Mouse (Mus musculus): ENCODE measurements around the gene Rnf113a2.

The Rnf113a2 gene

DNA sequence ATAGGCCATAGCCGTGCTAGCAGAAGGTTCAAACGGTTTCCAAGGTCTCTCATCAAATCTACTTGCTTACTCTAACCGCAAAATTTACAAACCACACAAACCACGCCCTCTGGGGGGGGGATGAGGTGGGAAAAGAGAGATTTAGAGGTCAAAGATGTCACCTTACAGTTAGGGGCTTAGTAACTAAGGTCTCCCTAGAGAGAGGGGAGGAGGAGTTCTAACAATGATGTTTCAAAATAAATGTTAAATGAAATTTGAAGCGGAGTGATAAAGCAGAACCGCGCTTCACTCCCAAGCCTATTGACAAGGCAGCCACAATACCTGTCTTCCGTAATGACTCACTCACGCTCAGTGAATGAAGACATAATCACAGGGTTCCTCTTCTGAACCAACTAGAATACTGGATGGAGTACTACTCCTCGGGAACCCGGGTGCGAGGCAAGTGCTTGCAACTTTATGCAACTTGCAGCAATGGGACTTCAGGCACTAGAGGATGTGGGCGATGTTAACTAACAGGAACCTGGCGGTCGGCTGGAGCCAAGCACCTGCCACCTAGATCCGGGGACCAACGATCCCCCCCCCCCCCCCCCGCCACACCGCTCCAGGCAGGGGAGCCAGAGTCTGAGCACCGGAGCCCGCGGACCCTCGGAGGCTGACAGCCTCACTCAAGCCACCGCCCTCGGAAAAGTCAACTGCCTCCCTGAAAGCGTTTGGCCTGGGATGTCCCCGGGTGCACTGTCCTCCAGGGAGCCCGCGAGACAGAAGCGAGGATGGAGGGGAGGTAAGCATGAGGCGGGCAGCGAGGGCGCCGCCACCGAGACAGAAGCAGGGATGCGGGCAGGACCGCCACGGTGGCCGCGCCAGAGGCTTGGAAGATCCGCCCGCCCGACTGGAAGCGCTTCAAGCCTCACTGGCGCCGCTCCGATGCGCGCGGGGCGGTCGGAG, 8.8 kb upstream of the Rnf113a2 start:
- no peak for DNase-seq (ENCODE audit: low spot score in 2 of 2)

DNA sequence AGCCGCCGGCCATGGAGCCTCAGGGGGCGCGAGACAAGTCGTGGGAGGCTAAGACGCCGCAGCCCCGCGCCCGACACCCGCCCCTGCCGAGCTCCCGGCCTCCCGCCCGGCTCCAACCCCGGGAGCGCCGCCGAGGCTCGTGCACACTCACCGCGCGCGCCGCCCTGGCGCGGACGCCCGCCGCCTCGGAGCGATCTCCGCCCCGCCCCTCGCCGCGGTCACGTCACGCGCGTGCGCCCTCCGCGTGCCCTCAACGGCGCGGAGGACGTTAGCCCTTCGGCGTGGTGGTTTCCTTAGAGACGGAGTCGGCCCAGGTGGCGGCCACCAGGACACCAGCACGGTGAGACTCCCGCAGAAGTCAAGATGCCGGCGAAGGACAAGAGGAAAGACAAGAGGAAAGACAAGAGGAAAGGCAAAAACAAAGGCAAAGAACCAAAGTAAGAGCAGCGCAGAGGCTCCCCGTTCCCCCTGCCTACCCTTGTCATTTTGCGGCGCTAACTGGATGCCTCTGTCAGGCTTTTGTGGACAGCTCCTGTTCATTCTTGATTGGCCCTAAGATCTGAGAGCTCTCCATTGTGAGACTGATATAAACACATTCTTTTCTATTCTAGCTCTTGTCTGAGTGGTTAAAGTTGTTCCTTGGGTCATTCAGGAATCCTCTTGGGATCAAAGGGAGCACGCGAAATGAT, 8.0 kb upstream of the Rnf113a2 start, which contains the start of the genes Entpd5 and Bbof1:
Gene Entpd5, minus strand, starts transcription at position 211 of the 689 bp plus-strand sequence.
Gene Bbof1, plus strand, starts transcription at position 253 of the 689 bp plus-strand sequence.
- DNase-seq (ENCODE audit: low spot score in 2 of 2): peak; percentile 70 to 90

DNA sequence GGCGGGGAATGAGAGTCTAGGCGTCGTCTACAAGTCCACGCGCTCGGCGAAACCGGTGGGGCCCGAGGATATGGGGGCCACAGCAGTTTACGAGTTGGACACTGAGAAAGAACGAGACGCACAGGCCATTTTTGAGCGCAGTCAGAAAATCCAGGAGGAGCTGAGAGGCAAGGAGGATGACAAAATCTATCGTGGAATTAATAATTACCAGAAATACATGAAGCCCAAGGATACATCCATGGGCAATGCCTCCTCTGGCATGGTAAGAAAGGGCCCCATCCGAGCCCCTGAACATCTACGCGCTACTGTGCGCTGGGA, 568 bp downstream of the Rnf113a2 start:
- DNase-seq (ENCODE audit: low spot score in 2 of 2): no peak

DNA sequence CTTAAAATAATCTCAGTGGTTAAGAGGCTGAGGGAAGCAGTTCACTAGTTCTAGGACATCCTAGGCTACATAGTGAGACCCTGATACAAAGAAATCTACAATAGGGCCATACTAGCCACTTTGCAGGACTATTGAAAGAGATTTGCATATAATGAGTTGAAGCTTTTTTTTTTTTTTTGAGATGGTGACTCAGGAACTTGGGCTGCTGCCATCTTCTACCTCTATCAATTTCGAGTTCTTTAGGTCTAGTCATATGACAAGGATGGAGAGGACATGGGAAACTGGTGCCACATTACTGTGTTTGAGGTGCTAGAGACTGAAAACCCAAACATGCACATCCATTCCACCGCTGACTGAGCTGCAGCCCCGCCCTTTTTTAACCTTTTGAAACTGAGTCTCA, 7.0 kb downstream of the Rnf113a2 start:
- DNase-seq (ENCODE audit: low spot score in 2 of 2): no peak

DNA sequence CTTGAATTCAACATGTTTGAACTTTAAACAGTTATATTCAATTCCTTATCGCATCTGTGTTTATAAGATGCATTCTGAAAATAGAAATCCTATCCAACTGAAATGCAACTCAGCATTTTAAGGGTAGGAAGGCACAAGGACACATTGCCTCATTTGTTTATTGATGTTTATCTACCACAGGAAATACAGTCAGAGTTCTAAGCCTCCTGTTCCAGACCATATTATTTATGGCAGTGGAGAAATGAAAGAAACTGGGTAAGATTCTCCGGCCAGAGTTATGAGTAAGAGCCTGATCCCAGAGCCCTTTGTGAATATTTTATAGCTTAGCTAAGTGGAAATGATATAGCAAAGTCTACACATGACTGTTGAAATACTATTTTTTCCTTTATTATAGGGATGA, 12.8 kb downstream of the Rnf113a2 start:
- no peak for DNase-seq (ENCODE audit: low spot score in 2 of 2)

DNA sequence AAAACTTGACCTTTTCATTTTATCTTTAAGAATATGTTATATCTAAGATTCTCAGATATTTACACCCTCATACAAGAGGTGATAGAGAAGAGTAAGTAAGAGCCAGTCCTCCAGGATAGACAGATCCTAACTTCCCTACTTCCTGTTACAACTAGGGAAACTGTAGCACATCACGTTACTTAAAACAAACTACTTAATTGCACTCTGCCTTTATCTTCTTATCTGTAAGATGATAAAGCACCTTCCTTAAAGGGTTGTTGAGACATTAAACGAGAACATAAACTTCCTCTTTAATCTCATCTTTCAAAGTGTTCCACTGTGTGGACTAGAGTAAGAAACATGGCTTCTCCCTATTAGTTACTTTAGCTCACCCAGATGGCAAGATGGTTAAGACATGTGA, 21.7 kb downstream of the Rnf113a2 start:
- no peak for DNase-seq (ENCODE audit: low spot score in 2 of 2)

DNA sequence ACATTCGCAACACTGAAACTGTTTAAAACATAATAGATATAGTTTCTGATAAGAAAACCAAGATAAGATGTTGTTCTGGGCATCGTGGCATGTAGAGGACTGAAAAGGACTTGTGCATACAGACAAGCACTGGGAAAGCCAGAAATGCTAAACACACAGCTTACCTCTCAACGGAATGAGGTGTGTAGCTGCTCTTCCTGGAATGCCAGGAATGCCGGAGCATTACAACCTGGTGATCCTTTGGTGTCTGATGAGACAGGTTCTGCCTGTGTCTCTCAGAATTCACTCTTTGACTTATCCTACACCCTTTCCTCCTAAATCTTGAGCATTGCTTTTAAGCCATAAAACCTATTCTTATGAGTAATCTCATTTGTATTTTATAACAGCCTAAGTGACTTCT, 25.5 kb downstream of the Rnf113a2 start:
- no peak for DNase-seq (ENCODE audit: low spot score in 2 of 2)

DNA sequence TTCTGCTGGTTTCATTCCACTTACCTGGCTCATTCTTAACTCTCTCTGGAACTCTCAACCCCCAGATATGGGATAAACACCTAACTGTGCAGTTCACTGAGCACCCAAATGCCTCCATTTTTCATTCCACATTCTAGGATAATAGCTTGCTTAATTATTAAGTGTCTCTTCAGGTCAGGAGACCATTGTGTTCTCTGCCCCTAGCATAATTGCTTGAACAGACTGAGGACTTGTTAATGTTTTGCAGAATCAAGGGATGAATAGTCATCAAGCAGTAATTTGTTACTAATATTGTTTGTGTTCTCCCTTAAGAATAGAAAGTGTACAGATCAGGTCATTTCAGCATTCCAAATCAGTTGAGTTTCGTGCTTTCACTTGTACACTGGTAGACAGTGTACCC, 30.4 kb downstream of the Rnf113a2 start:
- no peak for DNase-seq (ENCODE audit: low spot score in 2 of 2)

DNA sequence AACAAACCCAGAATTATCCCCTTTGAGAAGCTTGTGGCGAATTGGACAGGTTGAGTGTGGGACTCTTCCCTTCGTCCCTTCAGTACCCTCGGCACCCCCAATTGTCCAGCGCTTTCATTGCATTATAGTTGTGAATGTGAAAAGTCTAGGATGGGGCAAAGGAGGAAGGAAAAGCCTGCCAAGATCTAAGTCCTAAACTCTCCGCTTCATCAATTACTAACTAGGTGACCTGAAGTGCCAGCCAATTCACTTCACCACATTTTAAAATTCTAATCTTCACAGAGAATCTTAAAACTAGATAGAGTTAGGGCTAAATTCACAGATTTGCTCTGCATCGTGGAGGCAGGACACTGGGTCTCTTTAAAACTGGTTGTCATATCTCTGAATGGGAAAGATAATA, 31.2 kb downstream of the Rnf113a2 start:
- no peak for DNase-seq (ENCODE audit: low spot score in 2 of 2)

DNA sequence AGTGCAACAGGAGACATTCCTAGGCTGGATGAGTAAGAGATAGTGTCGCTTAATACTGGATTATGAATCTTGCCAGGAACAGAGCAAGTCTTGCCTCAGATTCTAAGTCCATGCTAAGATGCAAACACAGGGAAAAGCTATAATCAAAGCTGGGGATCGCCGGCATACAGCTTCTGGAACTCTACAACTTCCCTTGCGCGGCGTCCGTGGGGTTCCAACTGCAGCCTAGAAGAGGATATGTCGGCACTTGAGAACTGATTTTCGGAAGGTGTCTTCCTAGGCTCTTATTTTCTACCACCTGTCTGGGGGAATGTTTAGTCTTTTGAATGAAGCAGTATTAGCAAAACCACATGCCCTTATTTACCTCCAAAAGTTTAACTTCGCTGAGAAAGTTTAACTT, 32.9 kb downstream of the Rnf113a2 start:
- DNase-seq (ENCODE audit: low spot score in 2 of 2): no peak

DNA sequence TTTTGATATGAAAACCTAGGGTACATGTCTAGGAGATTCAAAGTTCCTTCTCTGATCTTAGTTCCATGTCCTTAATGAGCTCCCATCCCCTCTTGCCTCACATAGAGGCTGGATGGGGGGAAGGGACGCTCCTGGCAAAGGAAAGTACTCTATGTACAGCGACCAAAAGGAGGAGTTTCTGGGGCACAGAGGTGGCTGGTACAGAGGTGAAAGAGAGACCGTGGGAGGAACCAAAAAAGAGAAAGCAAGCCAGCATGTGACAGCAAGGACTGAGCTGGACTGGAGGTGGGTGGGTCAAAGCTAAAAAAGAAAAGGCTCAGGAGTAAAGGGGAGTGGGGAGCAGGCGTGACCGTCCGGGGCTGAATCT, 33.3 kb downstream of the Rnf113a2 start:
- no peak for DNase-seq (ENCODE audit: low spot score in 2 of 2)

DNA sequence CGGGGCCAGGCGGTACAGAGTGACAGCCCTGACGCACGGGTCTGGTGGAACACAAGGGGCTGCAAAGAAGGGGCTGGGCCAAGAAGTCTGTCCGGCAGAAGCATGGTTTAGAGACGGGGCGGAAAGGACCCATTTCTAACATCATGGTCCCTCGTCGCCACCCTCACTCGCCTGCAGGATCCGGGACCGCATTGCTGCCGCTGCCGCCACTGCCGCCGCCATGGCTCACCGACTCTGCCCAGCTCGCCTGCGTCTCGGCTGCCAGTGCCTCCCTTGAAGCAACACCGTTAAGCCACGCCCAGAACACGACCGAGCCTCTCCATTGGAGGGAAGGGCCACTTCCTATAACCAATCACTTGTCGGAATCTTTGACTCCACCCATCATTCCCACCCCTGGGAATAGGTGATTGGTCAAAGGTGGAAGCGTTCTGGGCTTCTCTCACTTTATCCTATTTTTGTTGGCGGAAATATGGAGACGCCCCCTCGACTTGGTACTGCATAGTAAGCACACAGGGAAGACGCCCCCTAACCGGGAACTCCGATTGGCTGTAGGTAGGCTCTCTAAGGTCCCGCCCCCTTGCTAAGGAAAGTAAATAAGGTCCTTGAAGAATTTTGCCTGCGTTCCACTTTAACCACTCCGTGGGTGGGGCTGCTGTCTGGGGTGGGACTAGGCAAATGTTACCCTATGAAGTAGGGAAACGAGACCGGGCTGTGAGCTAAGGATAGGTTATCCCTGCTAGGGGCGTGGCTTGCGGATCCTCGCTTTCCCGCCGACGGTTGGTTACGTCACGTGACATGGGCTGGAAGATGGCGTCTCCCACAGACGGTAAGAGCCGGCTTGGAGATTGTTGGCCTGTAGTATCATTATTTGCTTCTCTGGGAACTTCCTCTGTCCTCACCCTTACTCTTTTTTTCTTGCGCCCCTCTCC, 34.0 kb downstream of the Rnf113a2 start, which contains the start of the genes Aldh6a1 and Lin52:
Gene Aldh6a1, minus strand, starts transcription at position 287 of the 929 bp plus-strand sequence.
Gene Lin52, plus strand, starts transcription at position 705 of the 929 bp plus-strand sequence.
- DNase-seq (ENCODE audit: low spot score in 2 of 2): peak; percentile 87 to 92

DNA sequence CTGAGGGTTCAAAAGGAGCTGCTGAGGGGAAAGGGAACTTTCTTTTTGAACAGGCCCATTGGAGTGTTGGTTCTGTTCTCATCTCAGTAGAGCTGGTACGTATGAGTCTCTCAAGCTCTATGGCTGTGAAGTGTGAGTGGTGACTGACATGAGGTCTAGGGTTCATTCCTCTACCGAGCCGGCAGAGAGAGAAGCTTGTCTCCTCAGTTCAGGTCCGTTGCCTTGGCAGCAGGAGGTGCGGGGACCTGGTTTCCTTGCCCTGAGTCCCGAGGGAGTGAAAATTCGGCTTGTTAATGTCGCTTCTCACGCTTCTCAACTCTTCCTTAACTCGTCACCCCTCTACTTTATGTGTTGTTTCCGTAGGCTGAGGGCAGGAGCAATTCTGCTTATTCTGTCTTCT, 34.8 kb downstream of the Rnf113a2 start:
- no peak for DNase-seq (ENCODE audit: low spot score in 2 of 2)

DNA sequence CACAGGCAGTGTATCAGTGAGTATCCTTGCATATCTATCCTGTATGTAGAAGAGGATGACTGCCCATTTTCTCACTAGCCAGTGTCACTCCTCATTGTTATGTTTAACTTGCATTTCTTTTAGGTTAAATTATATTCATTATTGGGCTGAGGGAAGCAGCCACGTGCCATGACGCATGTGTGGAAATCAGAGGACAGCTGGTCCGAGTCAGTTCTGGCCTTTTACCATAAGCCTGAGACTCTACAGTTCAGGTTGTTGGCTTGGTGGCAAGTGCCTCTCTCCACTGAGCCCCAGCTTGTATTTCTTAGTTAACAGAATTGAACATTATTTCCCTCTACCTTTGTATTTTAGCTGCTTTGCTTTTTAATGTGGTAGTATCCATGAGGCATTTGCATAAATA, 39.9 kb downstream of the Rnf113a2 start:
- no peak for DNase-seq (ENCODE audit: low spot score in 2 of 2)

DNA sequence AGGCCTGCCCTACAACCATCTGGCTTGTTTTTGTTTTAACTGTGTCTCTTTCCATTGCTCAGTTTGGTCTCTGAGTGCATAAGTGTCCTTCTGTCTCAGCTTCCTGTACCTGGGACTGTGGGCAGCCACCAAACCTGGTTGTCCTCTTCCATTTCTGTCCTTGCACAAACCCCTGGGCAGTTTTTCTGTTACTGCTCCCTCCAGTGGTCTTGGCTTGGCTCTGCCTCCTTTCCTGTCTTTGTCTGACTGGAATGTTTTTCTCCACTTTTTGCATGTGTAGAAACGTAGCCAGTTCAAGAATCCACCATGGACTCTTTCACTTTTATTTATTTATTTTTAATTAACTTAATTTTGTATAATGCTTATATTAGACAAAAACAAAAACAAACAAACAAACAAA, 42.8 kb downstream of the Rnf113a2 start:
- no peak for DNase-seq (ENCODE audit: low spot score in 2 of 2)

DNA sequence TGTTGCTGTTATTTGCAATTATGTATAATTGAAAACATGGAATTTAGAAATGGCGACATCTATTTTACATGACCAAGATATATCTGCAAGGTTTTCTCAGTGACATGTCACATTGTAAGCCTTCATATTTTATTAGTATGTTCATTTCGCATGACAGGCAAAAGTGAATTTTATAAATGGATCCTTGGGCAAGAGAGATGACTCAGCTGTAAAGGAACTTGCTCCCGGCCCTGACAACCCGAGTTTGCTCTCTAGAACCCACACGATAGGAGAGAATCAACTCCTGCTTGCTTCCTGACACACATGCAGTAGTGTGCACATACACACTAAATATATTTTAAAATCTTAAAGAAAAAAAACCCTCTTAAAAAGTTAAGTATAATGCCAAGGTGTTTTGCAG, 44.4 kb downstream of the Rnf113a2 start:
- DNase-seq (ENCODE audit: low spot score in 2 of 2): no peak

DNA sequence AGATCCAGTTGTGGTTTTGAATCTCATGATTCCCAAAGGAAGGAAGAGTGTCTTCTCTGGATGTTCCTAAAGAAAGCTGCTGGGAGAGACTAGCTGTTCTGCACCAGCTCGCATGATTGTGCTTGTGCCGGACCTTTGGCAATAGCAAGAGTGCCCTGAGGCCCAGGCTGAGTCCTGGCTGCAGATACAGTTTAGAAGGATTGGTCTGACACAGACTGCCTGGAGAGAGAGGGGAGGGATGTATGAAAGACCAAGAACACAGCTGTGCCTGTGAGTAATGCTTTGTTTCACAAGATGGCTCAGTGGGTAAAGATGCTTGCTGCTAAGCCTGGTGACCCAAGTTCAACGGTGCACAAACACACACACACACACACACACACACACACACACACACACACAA, 45.9 kb downstream of the Rnf113a2 start:
- DNase-seq (ENCODE audit: low spot score in 2 of 2): no peak

Data from cerebellum, postnatal 4 days (tissue).